Mouse (Mus musculus) ES-E14 (cell line): ENCODE data around the gene Stip1. TPM values are rescaled to one million over a fixed set of nuclear protein-coding genes. Genes with fewer than 3 reads are reported as not detected.
A peak's percentile ranks its signal among the peaks of the same experiment; 100 is the strongest.

Experiments used
- DNase-seq: peaks from one replicate; pipeline ENCODE4 v3.0.0-alpha.2; 2013; ENCODE audit warnings: low read depth, low spot score
- H3K27ac ChIP-seq: 2 replicates; pipeline ENCODE4 v1.5.1; 2012; ENCODE audit warnings: low read depth, mild to moderate bottlenecking, low read length, moderate library complexity, mixed read lengths; ENCODE audit not compliant: poor library complexity, insufficient read depth, severe bottlenecking
- H3K36me3 ChIP-seq: 2 replicates; pipeline ENCODE4 v1.6.1; 2012; ENCODE audit warnings: mild to moderate bottlenecking, low read length, moderate library complexity, mixed read lengths; ENCODE audit not compliant: control insufficient read depth, poor library complexity, insufficient read depth, severe bottlenecking
- H3K4me1 ChIP-seq, 2 experiments: fragments of 150-350 bp in 1 of 2; sonication (generic) in 1 of 2; 2 replicates each; pipeline ENCODE4 v1.6.1; 2012; ENCODE audit warnings: low read length in 2 of 2, mild to moderate bottlenecking in 1 of 2, mixed read lengths in 1 of 2; ENCODE audit not compliant: control insufficient read depth in 2 of 2, insufficient read depth in 2 of 2, poor library complexity in 1 of 2
- H3K4me3 ChIP-seq, 2 experiments: fragments of 150-350 bp in 1 of 2; sonication (generic) in 1 of 2; 2 replicates each; pipeline ENCODE4 v1.5.1; 2012; ENCODE audit warnings: low read length in 2 of 2, low read depth in 1 of 2, mild to moderate bottlenecking in 1 of 2, mixed read lengths in 1 of 2; ENCODE audit not compliant: insufficient read depth in 1 of 2, poor library complexity in 1 of 2, severe bottlenecking in 1 of 2
- H3K9ac ChIP-seq: 2 replicates; pipeline ENCODE4 v1.6.1; 2012; ENCODE audit warnings: low read depth, mild to moderate bottlenecking, low read length, mixed read lengths; ENCODE audit not compliant: poor library complexity, insufficient read depth, severe bottlenecking
- H3K9me3 ChIP-seq: fragments of 150-350 bp; sonication (generic); 2 replicates; pipeline ENCODE4 v1.6.1; 2012; ENCODE audit warnings: low read depth, mild to moderate bottlenecking, low read length; ENCODE audit not compliant: control insufficient read depth, insufficient read depth
- CHD2 ChIP-seq: IDR thresholded peaks from 2 replicates; pipeline ENCODE4 v1.6.1; 2014; ENCODE audit warnings: mild to moderate bottlenecking, low read depth, low read length, inconsistent platforms
- HCFC1 ChIP-seq: IDR thresholded peaks from 2 replicates; pipeline ENCODE4 v1.6.1; 2012; ENCODE audit warnings: low read length, inconsistent platforms, borderline replicate concordance; ENCODE audit not compliant: insufficient read depth
- MAFK ChIP-seq: IDR thresholded peaks from 2 replicates; pipeline ENCODE4 v1.6.1; 2014; ENCODE audit warnings: mild to moderate bottlenecking, low read depth, low read length, inconsistent platforms; ENCODE audit not compliant: insufficient read depth
- ZC3H11A ChIP-seq: IDR thresholded peaks from 2 replicates; pipeline ENCODE4 v1.6.1; 2012; ENCODE audit warnings: low read depth, mild to moderate bottlenecking, inconsistent platforms, low read length, borderline replicate concordance
- ZNF384 ChIP-seq: IDR thresholded peaks from 2 replicates; pipeline ENCODE4 v1.6.1; 2012; ENCODE audit warnings: low read depth, low read length, inconsistent platforms
- in situ Hi-C, 2 experiments: fragments of 600-800 bp; cut with MboI; formaldehyde crosslinking; loops; one replicate each; pipeline ENCODE4 v1.15.1; 2025; ENCODE audit warnings: low sequenced_read_pairs in 2 of 2, inconsistent platforms in 1 of 2; ENCODE audit not compliant: unreplicated experiment in 2 of 2
- total RNA-seq: library from RNA; depleted of rRNA; stranded (reverse); fragments of 300-350 nt; gene quantifications from 2 replicates; pipeline ENCODE4 v1.2.3, GENCODE M21; 2012

Stip1 gene
- total RNA-seq, 1 experiment = 280 TPM

DNA sequence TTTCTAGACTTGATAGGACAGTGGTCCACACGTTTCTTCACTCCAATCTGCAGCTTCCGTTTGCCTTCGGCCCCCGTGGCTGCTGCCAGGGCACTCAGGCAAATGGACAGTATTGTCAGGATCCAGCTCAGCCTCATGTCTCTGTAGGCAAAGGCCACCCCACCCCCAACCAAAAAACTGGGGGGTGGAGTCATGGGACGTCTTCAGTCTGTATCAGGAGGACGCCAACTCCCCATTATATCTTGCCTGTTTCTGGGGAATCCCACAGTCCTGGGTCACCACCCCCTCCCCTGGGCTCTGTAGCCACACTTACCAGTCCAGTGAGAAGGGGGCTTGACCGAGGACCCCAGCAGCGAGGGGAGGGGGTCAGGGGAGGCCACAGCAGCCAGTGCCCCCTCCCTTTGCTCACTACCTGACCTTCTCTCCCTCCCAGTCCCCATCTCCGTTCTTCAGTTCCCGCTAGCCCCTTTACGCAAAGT, 60.7 kb downstream of the Stip1 start:
- Histone ChIP-seq H3K9me3 (no peaks in the 10 kb centered on the region), H3K27ac (peak overlapping the region; percentile 35), H3K4me3 (peak overlapping the region; percentile 80 to 93), H3K9ac (peak overlapping the region; percentile 72), H3K4me1 (peaks cover 3 to 13% of the 10 kb centered on the region in 2 experiments; a peak in 3 of 4 replicates), H3K36me3 (peaks cover 35% of the 10 kb centered on the region)
- DNase-seq = no peak
- in situ Hi-C loops = no loop called here
- TF ChIP-seq MAFK (no peak), ZNF384 (no peak), HCFC1 (no peak), CHD2 (no peak), ZC3H11A (no peak)

DNA sequence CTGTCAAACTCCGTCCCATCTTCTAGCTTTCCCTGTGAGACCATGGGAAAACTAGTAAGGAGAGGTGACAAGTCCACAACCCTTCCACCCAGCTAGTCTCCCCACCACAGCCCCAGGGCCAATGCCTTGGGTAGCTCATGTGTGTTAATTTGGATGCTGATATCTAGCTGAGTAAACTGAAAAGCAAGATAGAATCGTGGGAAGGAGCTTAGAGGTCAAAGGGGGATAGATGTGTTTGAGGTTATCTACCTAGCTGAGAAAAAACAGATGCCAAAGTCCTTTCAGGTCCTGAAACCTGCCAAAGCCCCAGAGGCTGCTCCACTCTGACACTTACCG, 61.2 kb downstream of the Stip1 start:
- Histone ChIP-seq H3K36me3 (peaks cover 32% of the 10 kb centered on the region), H3K9ac (no peak overlapping the region; the same call in 1 of the 2 replicates), H3K9me3 (no peaks in the 10 kb centered on the region), H3K4me3 (peak overlapping the region; percentile 80 to 93; a peak in 2 of 4 replicates), H3K27ac (no peak overlapping the region), H3K4me1 (peaks cover 5 to 16% of the 10 kb centered on the region in 2 experiments)
- DNase-seq = no peak
- no peak for TF ChIP-seq ZC3H11A
- in situ Hi-C loops = no loop called here

DNA sequence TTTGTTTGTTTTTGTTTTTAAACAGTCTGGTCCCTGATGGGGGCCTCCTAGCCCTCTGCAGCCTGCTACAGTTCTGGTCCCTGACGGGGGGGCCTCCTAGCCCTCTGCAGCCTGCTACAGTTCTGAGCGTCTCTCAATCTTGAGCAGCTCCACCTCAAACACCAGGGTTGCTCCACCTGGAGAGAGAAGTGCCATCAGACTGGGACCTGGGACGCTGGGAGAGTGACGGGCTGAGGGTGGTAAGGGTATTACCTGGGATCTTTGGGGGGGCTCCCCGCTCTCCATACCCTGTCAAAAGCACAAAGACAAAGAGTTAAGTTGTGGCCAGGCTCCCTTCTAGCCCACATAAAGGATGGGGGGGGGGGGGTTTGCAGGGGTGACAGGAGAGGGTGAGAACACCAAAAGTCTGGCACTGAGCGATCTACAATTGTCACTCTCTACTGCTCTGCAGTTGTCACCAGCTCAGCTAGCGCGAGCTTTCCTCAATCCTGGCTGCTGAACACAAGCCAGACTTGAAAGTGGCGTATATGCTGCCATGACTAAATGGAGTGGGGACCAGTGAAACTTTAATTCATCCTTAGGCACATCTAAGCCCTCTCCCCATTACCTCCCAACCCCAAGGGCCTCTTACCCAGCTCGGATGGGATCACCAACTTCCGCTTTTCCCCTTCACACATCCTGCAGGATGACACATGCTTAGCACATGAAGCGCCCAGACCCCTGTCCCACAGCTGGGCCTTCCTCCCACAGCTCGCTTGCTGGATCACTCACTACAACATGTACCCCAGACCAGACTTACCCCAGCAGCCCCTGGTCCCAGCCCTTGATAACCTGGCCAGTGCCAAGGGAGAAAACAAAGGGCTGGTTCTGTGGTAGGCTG, 61.8 kb downstream of the Stip1 start:
- H3K4me3 ChIP-seq = no peak overlapping the region
- no peak overlapping the region for H3K27ac ChIP-seq
- no peak overlapping the region; the same call in 1 of the 2 replicates for H3K9ac ChIP-seq
- H3K4me1 ChIP-seq = peaks cover 5 to 19% of the 10 kb centered on the region in 2 experiments
- in situ Hi-C loops = no loop called here
- H3K36me3 ChIP-seq = peaks cover 28% of the 10 kb centered on the region
- no peak for DNase-seq
- H3K9me3 ChIP-seq = no peaks in the 10 kb centered on the region
- TF ChIP-seq MAFK (no peak), ZNF384 (no peak), ZC3H11A (no peak), CHD2 (no peak), HCFC1 (no peak)

DNA sequence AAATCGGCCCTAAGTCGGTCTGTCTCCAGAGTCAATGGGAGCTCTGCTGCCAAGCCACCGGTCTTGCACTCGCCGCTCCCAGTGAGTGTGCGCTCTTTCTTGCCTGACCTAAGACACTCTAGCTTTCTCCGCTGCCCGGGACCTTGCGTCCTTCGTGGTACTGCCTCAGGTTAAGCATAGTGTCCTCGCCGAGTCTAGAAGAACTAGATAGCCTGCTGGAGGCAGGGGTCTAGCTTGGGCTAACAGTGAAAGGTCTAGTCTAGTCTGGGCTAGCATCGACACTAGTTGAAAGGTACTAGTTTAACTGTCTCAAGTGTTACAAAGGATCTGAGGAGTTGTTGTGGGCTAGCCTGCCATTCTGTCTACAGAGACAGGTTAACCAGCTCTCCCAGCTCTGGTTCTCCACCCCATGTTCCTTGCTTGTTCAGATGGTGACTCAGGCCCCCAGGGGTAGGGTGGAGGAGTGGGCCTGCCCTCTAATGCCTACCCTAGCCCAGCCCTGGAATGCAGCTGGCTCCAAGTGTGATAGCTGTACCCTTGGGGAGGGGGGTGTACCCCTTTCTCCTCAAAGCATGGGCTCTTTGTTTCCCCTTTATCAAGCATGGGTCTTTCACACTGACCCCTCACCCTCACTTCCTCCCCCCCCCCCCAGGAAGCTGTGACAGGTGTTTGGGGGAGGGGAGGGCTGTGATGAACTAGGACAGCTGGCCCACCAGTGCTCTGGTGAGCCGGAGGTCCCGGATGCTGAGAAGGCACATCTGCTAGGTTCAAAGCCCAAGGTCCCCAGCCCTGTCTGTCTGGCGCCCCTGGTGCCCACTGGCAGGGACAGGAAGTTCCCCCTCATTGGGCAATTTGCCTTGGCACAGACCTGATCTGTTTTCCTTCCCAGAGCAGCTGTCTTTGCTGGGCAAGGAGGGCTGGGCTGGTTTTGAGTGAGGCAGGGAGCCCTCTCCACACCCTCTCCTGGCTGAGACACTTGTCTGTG, 63.9 kb downstream of the Stip1 start, which contains the start of gene Plcb3:
Gene Plcb3 (minus strand): TSS at position 934 of the 985 bp plus-strand sequence.
- peak within 1 kb of the TSS; percentile 88 for H3K9ac ChIP-seq
- in situ Hi-C loops = no loop called here
- no peak for TF ChIP-seq CHD2
- TF ChIP-seq MAFK = no peak
- TF ChIP-seq ZNF384 = no peak
- no peak for TF ChIP-seq HCFC1
- TF ChIP-seq ZC3H11A = no peak
- peak within 1 kb of the TSS; percentile 74 for H3K27ac ChIP-seq
- no peaks in the 10 kb centered on the region for H3K9me3 ChIP-seq
- peaks cover 22% of the 10 kb centered on the region for H3K36me3 ChIP-seq
- H3K4me1 ChIP-seq = peaks cover 5 to 31% of the 10 kb centered on the region in 2 experiments
- H3K4me3 ChIP-seq = peak within 1 kb of the TSS; percentile 79 to 91
- no peak for DNase-seq
